Comparison of ENCODE assay signal across 12 mouse cellular contexts in genomic region chr1:43414971-43415370, GRCm38 (mm10).
"Had no signal": no experiment of that assay in that cellular context is flagged by ENCODE, and none has a peak within 500 bp of the region (broad histone marks: within the 10 kb centered on the region; RNA-seq: fewer than 3 reads in every experiment).

No protein-coding gene starts in this region.

- H3K27ac ChIP-seq: kidney, postnatal 0 days; limb, embryonic 13.5 days; midbrain, embryonic 12.5 days; stomach, postnatal 0 days had no signal

- H3K27me3 ChIP-seq: limb, embryonic 13.5 days; midbrain, embryonic 12.5 days had no signal

- H3K9me3 ChIP-seq: limb, embryonic 13.5 days; midbrain, embryonic 12.5 days had no signal

- H3K4me1 ChIP-seq: limb, embryonic 13.5 days; midbrain, embryonic 12.5 days had no signal

- DNase-seq: kidney, adult 11 months; kidney, adult 9 months; kidney, postnatal 36 days; layer of hippocampus, adult 9-11 months; layer of hippocampus, postnatal 36 days; left cerebral cortex, postnatal 4 days; lung, adult 18-20 months had no signal

- H3K9ac ChIP-seq: limb, embryonic 13.5 days; midbrain, embryonic 12.5 days had no signal

- H3K4me2 ChIP-seq: limb, embryonic 13.5 days; midbrain, embryonic 12.5 days had no signal

- H3K4me3 ChIP-seq: limb, embryonic 13.5 days; midbrain, embryonic 12.5 days had no signal

- ATAC-seq: midbrain, embryonic 16.5 days had no signal

- H3K36me3 ChIP-seq: limb, embryonic 13.5 days; midbrain, embryonic 12.5 days had no signal
